Mouse (Mus musculus): ENCODE results near the gene Stat5b.

GRCm38 (mm10) chr11:100838894-100839293 is 11.6 kb downstream of the Stat5b start:
- TF ChIP-seq CTCF (IDR thresholded peaks at IDR 0.05; ENCODE audit: insufficient read depth, low read depth, low read length) = no peak
- no peak for TF ChIP-seq POLR2A (IDR thresholded peaks at IDR 0.05; ENCODE audit: insufficient read depth, low read depth, low read length)
